Mouse (Mus musculus) thymus, postnatal 36 days (tissue): Measurements from ENCODE around the gene Ipo13.

Source experiments
- DNase-seq, 2 experiments: peaks; one replicate each; pipeline ENCODE4 v3.0.0; 2022; ENCODE audit warnings: mixed read lengths in 2 of 2

Ipo13 gene

GRCm38 (mm10) chr4:117913421-117913820, 1.4 kb downstream of the Ipo13 start:
- no peak for DNase-seq

GRCm38 (mm10) chr4:117912685-117913273, 2.0 kb downstream of the Ipo13 start:
- DNase-seq, result no peak

GRCm38 (mm10) chr4:117912131-117912561, 2.7 kb downstream of the Ipo13 start:
- no peak for DNase-seq

- no peak for DNase-seq
Observed at GRCm38 (mm10) chr4:117908834-117909453, 5.9 kb downstream of the Ipo13 start.

GRCm38 (mm10) chr4:117906196-117906595, 8.6 kb downstream of the Ipo13 start:
- DNase-seq, result no peak

GRCm38 (mm10) chr4:117904761-117905160, 10.0 kb downstream of the Ipo13 start:
- DNase-seq, result no peak

- DNase-seq, result no peak
Observed at GRCm38 (mm10) chr4:117904094-117904493, 10.7 kb downstream of the Ipo13 start.

- no peak for DNase-seq
Observed at GRCm38 (mm10) chr4:117898111-117898510, 16.7 kb downstream of the Ipo13 start.

- DNase-seq, result no peak
Observed at GRCm38 (mm10) chr4:117896031-117896430, 18.8 kb downstream of the Ipo13 start.

- no peak for DNase-seq
Observed at GRCm38 (mm10) chr4:117895339-117895738, 19.5 kb downstream of the Ipo13 start.

- DNase-seq, result no peak
Observed at GRCm38 (mm10) chr4:117894601-117895000, 20.2 kb downstream of the Ipo13 start.

GRCm38 (mm10) chr4:117893376-117893775, 21.4 kb downstream of the Ipo13 start:
- DNase-seq, result peak; percentile 61 to 63

- DNase-seq, result peak; percentile 71 to 82
Observed at GRCm38 (mm10) chr4:117891738-117892161, 23.0 kb downstream of the Ipo13 start, which contains the start of gene Dph2. TSS of gene Dph2 (minus strand) at chr4:117892032.

- DNase-seq, result no peak
Observed at GRCm38 (mm10) chr4:117890750-117891149, 24.0 kb downstream of the Ipo13 start.

GRCm38 (mm10) chr4:117890031-117890430, 24.8 kb downstream of the Ipo13 start:
- no peak for DNase-seq

- DNase-seq, result no peak
Observed at GRCm38 (mm10) chr4:117889471-117889870, 25.3 kb downstream of the Ipo13 start.

GRCm38 (mm10) chr4:117887920-117888319, 26.9 kb downstream of the Ipo13 start:
- no peak for DNase-seq

GRCm38 (mm10) chr4:117887133-117887532, 27.7 kb downstream of the Ipo13 start, which contains the start of gene Atp6v0b:
TSS of gene Atp6v0b (minus strand) at chr4:117887333.
- peak; percentile 90 to 93 for DNase-seq

- no peak for DNase-seq
Observed at GRCm38 (mm10) chr4:117886644-117887043, 28.2 kb downstream of the Ipo13 start.

GRCm38 (mm10) chr4:117885994-117886393, 28.8 kb downstream of the Ipo13 start:
- DNase-seq, result no peak

GRCm38 (mm10) chr4:117885093-117885492, 29.7 kb downstream of the Ipo13 start:
- no peak for DNase-seq

GRCm38 (mm10) chr4:117884146-117884545, 30.7 kb downstream of the Ipo13 start:
- no peak for DNase-seq

- DNase-seq, result peak in 1 of 2 experiments; percentile 41
Observed at GRCm38 (mm10) chr4:117882701-117883691, 31.8 kb downstream of the Ipo13 start, which contains the start of gene B4galt2. TSS of gene B4galt2 (minus strand) at chr4:117883487.
